In genomic region chr11:85816471-85816870, GRCm38 (mm10) we compare ENCODE assay signal across 23 mouse cellular contexts. TPM values are rescaled to one million over a fixed set of nuclear protein-coding genes. Genes with fewer than 3 reads are reported as not detected.
DNase-seq lines count a peak whose midpoint lies in the region; ATAC-seq lines count a peak whose summit lies in the region.
"Had no signal": no experiment of that assay in that cellular context is flagged by ENCODE, and none has a peak within 500 bp of the region (broad histone marks: within the 10 kb centered on the region; RNA-seq: fewer than 3 reads in every experiment).

No protein-coding gene starts in this region.

- H3K27ac ChIP-seq in forebrain, embryonic 10.5 days, result peak overlapping the region; percentile 56; the same call in 1 of the 2 replicates
- no peak overlapping the region for H3K27ac ChIP-seq in forebrain, embryonic 15.5 days (replicated peaks)
- peak overlapping the region; percentile 69; the same call in 1 of the 2 replicates for H3K27ac ChIP-seq in limb, embryonic 10.5 days
- H3K27ac ChIP-seq: embryonic facial prominence, embryonic 13.5 days; forebrain, embryonic 13.5 days; gastrocnemius, adult 2 months; hindbrain, embryonic 15.5 days had no signal

- H3K9ac ChIP-seq in forebrain, embryonic 15.5 days (replicated peaks), result no peak overlapping the region
- H3K9ac ChIP-seq: embryonic facial prominence, embryonic 13.5 days; forebrain, embryonic 13.5 days; hindbrain, embryonic 15.5 days had no signal

- H3K4me1 ChIP-seq in forebrain, embryonic 10.5 days, result peaks cover 57% of the 10 kb centered on the region
- H3K4me1 ChIP-seq in forebrain, embryonic 15.5 days, result no peaks in the 10 kb centered on the region
- H3K4me1 ChIP-seq in limb, embryonic 10.5 days, result peaks cover 92% of the 10 kb centered on the region
- H3K4me1 ChIP-seq: forebrain, embryonic 13.5 days; hindbrain, embryonic 15.5 days had no signal

- 74% methylated on average over 5 of the region's 5 CpGs for WGBS in forebrain, embryonic 10.5 days
- WGBS in forebrain, embryonic 15.5 days, result 93% methylated on average over 5 of the region's 5 CpGs
- WGBS in limb, embryonic 10.5 days, result 12% methylated on average over 5 of the region's 5 CpGs

- no peak for ATAC-seq in forebrain, embryonic 15.5 days (replicated peaks)
- ATAC-seq: forebrain, embryonic 13.5 days; intestine, embryonic 16.5 days had no signal

- H3K36me3 ChIP-seq in forebrain, embryonic 10.5 days (replicated peaks), result no peaks in the 10 kb centered on the region
- H3K36me3 ChIP-seq in forebrain, embryonic 15.5 days, result no peaks in the 10 kb centered on the region
- H3K36me3 ChIP-seq in limb, embryonic 10.5 days, result no peaks in the 10 kb centered on the region
- H3K36me3 ChIP-seq: embryonic facial prominence, embryonic 13.5 days; hindbrain, embryonic 15.5 days had no signal

- H3K27me3 ChIP-seq in forebrain, embryonic 10.5 days (ENCODE audit: poor library complexity, severe bottlenecking), result peaks cover 99% of the 10 kb centered on the region
- H3K27me3 ChIP-seq in forebrain, embryonic 15.5 days, result no peaks in the 10 kb centered on the region
- H3K27me3 ChIP-seq in limb, embryonic 10.5 days (ENCODE audit: low read depth, poor library complexity, severe bottlenecking), result peaks cover 69% of the 10 kb centered on the region
- H3K27me3 ChIP-seq: embryonic facial prominence, embryonic 13.5 days; hindbrain, embryonic 15.5 days had no signal

- no peak overlapping the region for H3K4me3 ChIP-seq in forebrain, embryonic 10.5 days
- H3K4me3 ChIP-seq in forebrain, embryonic 15.5 days, result no peak overlapping the region
- no peak overlapping the region for H3K4me3 ChIP-seq in limb, embryonic 10.5 days
- H3K4me3 ChIP-seq: embryonic facial prominence, embryonic 13.5 days; forebrain, embryonic 13.5 days; gastrocnemius, adult 2 months; hindbrain, embryonic 15.5 days had no signal

- no peak overlapping the region for H3K4me2 ChIP-seq in forebrain, embryonic 15.5 days (replicated peaks)
- H3K4me2 ChIP-seq: embryonic facial prominence, embryonic 13.5 days; forebrain, embryonic 13.5 days; hindbrain, embryonic 15.5 days had no signal

- H3K9me3 ChIP-seq in forebrain, embryonic 10.5 days, result no peaks in the 10 kb centered on the region
- no peaks in the 10 kb centered on the region for H3K9me3 ChIP-seq in forebrain, embryonic 15.5 days
- H3K9me3 ChIP-seq in limb, embryonic 10.5 days (replicated peaks), result no peaks in the 10 kb centered on the region
- H3K9me3 ChIP-seq: embryonic facial prominence, embryonic 13.5 days; forebrain, embryonic 13.5 days; hindbrain, embryonic 15.5 days had no signal

- DNase-seq in forebrain, embryonic 10.5 days (ENCODE audit: extremely low spot score, low spot score), result peak; percentile 26
- peak; percentile 57 for DNase-seq in embryo, embryonic 11 days
- no peak for DNase-seq in limb, embryonic 10.5 days (ENCODE audit: low spot score)
- peak; percentile 37 for DNase-seq in mesoderm, embryonic 11.5 days (ENCODE audit: low read depth, low spot score)
- DNase-seq in adrenal gland, postnatal 4 days (ENCODE audit: low spot score in 2 of 2), result no peak
- no peak for DNase-seq in adrenal gland, adult 8-10 months
- DNase-seq: adrenal gland, postnatal 14 days; cerebellum, adult 2 months; cerebellum, postnatal 10 days; gastrocnemius, adult 2 months; gastrocnemius, postnatal 25 days; heart, postnatal 10 days had no signal

RNA-seq across cellular contexts. Expression of gene Tbx2, which starts 15.9 kb away (rescaled TPM):
- polyA plus RNA-seq in forebrain, embryonic 10.5 days (2016; fragmentation: Nextera tagmentation; extraction: Ambion mirVana), result 2.5 and 3.2 TPM in 2 replicates
- 0.76 and 0.86 TPM in 2 replicates for polyA plus RNA-seq in forebrain, embryonic 15.5 days (2015; fragmentation: Nextera tagmentation; extraction: Ambion mirVana)
- polyA plus RNA-seq in limb, embryonic 10.5 days (2016; fragmentation: Nextera tagmentation; extraction: Ambion mirVana), result 4.0 and 5.3 TPM in 2 replicates
- 10 to 100 TPM; 63.3 TPM for total RNA-seq in adrenal gland, postnatal 4 days (2021)
- 10 to 100 TPM; 23.4 to 30.5 (median 24.9) TPM for total RNA-seq in adrenal gland, adult 8-10 months (2022)
- total RNA-seq: MEL had no signal

RNA-seq across cellular contexts. Expression of gene Gm11444, which starts 33.7 kb away (rescaled TPM):
- polyA plus RNA-seq in forebrain, embryonic 10.5 days (2016; fragmentation: Nextera tagmentation; extraction: Ambion mirVana), result not detected in 2 replicates
- not detected in 2 replicates for polyA plus RNA-seq in forebrain, embryonic 15.5 days (2015; fragmentation: Nextera tagmentation; extraction: Ambion mirVana)
- not detected in 2 replicates for polyA plus RNA-seq in limb, embryonic 10.5 days (2016; fragmentation: Nextera tagmentation; extraction: Ambion mirVana)
- total RNA-seq in adrenal gland, postnatal 4 days (2021), result not detected
- not detected for total RNA-seq in adrenal gland, adult 8-10 months (2022)
- total RNA-seq: adrenal gland, postnatal 14 days; gastrocnemius, adult 2 months; gastrocnemius, postnatal 25 days; granulocyte monocyte progenitor cell, adult 5-6 weeks; heart, adult 8-10 months; heart, postnatal 10 days; hematopoietic stem cell, adult 5-6 weeks; MEL had no signal
- polyA plus RNA-seq: C2C12; cerebellum, adult 2 months; embryonic facial prominence, embryonic 13.5 days; forebrain, embryonic 13.5 days; heart, embryonic 14.5 days; hindbrain, embryonic 15.5 days; intestine, embryonic 16.5 days had no signal

Comparison
In these comparisons a context has a peak if more than half of its experiments do, and no peak if none do; other contexts are left out.
1. DNase-seq: peak in forebrain, embryonic 10.5 days (single experiment), embryo, embryonic 11 days (single experiment) and mesoderm, embryonic 11.5 days (single experiment); none in limb, embryonic 10.5 days (single experiment), adrenal gland, postnatal 4 days (0 of 2) and adrenal gland, adult 8-10 months (single experiment).